Mouse (Mus musculus) stomach, embryonic 16.5 days (tissue): ENCODE measurements around the gene Srpk1. TPM values are rescaled to one million over a fixed set of nuclear protein-coding genes. Genes with fewer than 3 reads are reported as not detected.

ENCODE experiments used
- ATAC-seq: fragments of 200-750 bp; cut with Nextera tagmentation; 2 replicates; pipeline ENCODE4 v1.8.0; 2017; ENCODE audit warnings: moderate number of reproducible peaks, moderate TSS enrichment; ENCODE audit not compliant: insufficient read depth, low FRiP score
- H3K27ac ChIP-seq: fragments of 300-500 bp; sonication (generic); 2 replicates; pipeline ENCODE4 v1.5.1; 2014; ENCODE audit warnings: low read length
- H3K27me3 ChIP-seq: fragments of 300-500 bp; sonication (generic); 2 replicates; pipeline ENCODE4 v1.6.1; 2014; ENCODE audit warnings: low read length, control low read depth, mixed read lengths; ENCODE audit not compliant: control insufficient read depth, insufficient read depth
- H3K36me3 ChIP-seq: fragments of 300-500 bp; sonication (generic); 2 replicates; pipeline ENCODE4 v1.6.1; 2014; ENCODE audit warnings: low read length; ENCODE audit not compliant: control insufficient read depth, insufficient read depth
- H3K4me1 ChIP-seq: fragments of 300-500 bp; sonication (generic); 2 replicates; pipeline ENCODE4 v1.6.1; 2014; ENCODE audit warnings: low read length, control low read depth, mixed read lengths; ENCODE audit not compliant: control insufficient read depth, insufficient read depth
- H3K4me2 ChIP-seq: fragments of 300-500 bp; sonication (generic); 2 replicates; pipeline ENCODE4 v1.6.1; 2014; ENCODE audit warnings: low read depth, low read length, mixed read lengths
- H3K4me3 ChIP-seq: fragments of 300-500 bp; sonication (generic); replicated peaks from 2 replicates; pipeline ENCODE4 v1.5.1; 2014; ENCODE audit warnings: mild to moderate bottlenecking, low read length
- H3K9ac ChIP-seq: fragments of 300-500 bp; sonication (generic); 2 replicates; pipeline ENCODE4 v1.6.1; 2014; ENCODE audit warnings: low read length
- H3K9me3 ChIP-seq: fragments of 300-500 bp; sonication (generic); replicated peaks from 2 replicates; pipeline ENCODE4 v1.6.1; 2016; ENCODE audit warnings: low read length, control low read depth; ENCODE audit not compliant: control insufficient read depth
- WGBS: fragments of 180-500 bp; shearing (Covaris S2); extraction: QIAGEN DNeasy Blood & Tissue Kit; methylation state at CpG from one replicate; pipeline ENCODE4 v1.1.7; 2014; 5-methylcytosine and 5-hydroxymethylcytosine counted together
- polyA plus RNA-seq: library from polyadenylated mRNA; unstranded; fragments of >200 nt; fragmentation: Nextera tagmentation; extraction: Ambion mirVana; gene quantifications from 2 replicates; pipeline ENCODE4 v1.2.1, GENCODE M21; 2015

The Srpk1 gene
- polyA plus RNA-seq = 67.6 and 73.0 TPM in 2 replicates

DNA sequence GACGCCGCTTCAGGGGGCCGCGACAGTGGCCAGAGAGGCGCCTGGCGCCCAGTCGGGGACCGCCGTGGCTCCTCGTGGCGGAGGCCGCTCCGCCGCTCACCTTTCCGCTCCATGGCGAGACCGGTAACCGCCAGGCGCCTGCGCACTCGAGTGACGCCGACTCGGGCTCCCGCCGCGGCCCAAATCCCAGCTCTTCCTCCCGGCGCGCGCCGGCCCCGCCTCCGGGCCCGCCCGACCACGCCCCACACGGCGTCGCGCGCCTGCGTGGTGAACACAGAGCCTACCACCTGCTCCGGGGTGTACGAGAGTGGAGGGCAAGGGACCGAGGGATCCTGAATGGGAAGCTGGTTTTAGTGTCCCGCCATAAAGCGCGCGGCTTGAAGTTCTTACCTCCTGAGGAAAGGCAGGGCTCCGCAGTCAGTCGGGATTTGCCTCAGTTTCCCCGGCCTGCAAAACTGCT lies at the start of gene Srpk1:
Gene Srpk1 (minus strand): TSS at position 410 of the 460 bp plus-strand sequence.
- H3K4me1 ChIP-seq = peaks cover 16% of the 10 kb centered on the region; the same call in 1 of the 2 replicates
- H3K27ac ChIP-seq = peak within 1 kb of the TSS; percentile 84
- H3K4me2 ChIP-seq = peak within 1 kb of the TSS; percentile 79
- no peaks in the 10 kb centered on the region for H3K27me3 ChIP-seq
- H3K36me3 ChIP-seq = peaks cover 5% of the 10 kb centered on the region; the same call in 1 of the 2 replicates
- 0% methylated on average over 51 of the region's 53 CpGs for WGBS
- no peaks in the 10 kb centered on the region for H3K9me3 ChIP-seq
- peak within 1 kb of the TSS; percentile 97 for H3K4me3 ChIP-seq
- peak; percentile 96 for ATAC-seq
- H3K9ac ChIP-seq = peak within 1 kb of the TSS; percentile 95

- no peak for ATAC-seq
- H3K4me3 ChIP-seq = no peak overlapping the region
- no peak overlapping the region for H3K9ac ChIP-seq
- H3K27ac ChIP-seq = no peak overlapping the region
- 0 out of 2 replicates have a peak, but pooled peaks cover 3% of the 10 kb centered on the region for H3K4me1 ChIP-seq
- H3K27me3 ChIP-seq = no peaks in the 10 kb centered on the region
- no peak overlapping the region for H3K4me2 ChIP-seq
- no peaks in the 10 kb centered on the region for H3K36me3 ChIP-seq
- 44% methylated on average over 6 of the region's 6 CpGs for WGBS
- no peaks in the 10 kb centered on the region for H3K9me3 ChIP-seq
Measured at GRCm38 (mm10) chr17:28659564-28659963, 37.1 kb upstream of the Srpk1 start.

DNA sequence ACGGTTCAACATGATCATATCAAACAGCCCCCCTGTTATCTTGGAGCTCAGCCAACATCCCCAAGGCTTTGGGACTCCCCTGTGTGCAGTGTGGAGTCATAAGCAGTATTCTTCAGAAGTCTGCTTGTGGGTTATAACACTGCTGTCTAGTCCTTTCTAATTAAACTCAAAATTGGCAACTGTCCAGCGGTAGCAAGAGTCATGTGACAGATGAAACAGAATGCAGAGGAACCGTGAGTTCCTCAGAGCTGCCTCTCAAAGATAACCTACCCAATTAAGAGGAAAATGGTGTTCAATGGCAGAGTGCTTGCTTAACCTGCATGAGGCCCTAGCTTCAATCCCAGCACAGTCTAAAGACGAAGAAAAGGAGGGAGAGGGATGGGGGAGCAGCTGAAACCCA lies 35.4 kb upstream of the Srpk1 start:
- 27% methylated on average over 4 of the region's 4 CpGs for WGBS
- ATAC-seq = no peak

GRCm38 (mm10) chr17:28650268-28650667 lies 27.8 kb upstream of the Srpk1 start:
- H3K4me3 ChIP-seq = no peak overlapping the region
- H3K4me1 ChIP-seq = no peaks in the 10 kb centered on the region
- H3K36me3 ChIP-seq = no peaks in the 10 kb centered on the region
- WGBS = 68% methylated on average over 3 of the region's 3 CpGs
- no peak for ATAC-seq
- H3K27me3 ChIP-seq = no peaks in the 10 kb centered on the region
- H3K9me3 ChIP-seq = no peaks in the 10 kb centered on the region
- H3K9ac ChIP-seq = no peak overlapping the region
- no peak overlapping the region for H3K27ac ChIP-seq
- no peak overlapping the region for H3K4me2 ChIP-seq

More for the DNA sequence above, 35.4 kb upstream of the Srpk1 start:
- Histone ChIP-seq H3K4me2 (no peak overlapping the region), H3K4me1 (0 out of 2 replicates have a peak, but pooled peaks cover 3% of the 10 kb centered on the region), H3K27ac (no peak overlapping the region), H3K9ac (no peak overlapping the region), H3K36me3 (no peaks in the 10 kb centered on the region), H3K27me3 (no peaks in the 10 kb centered on the region), H3K4me3 (no peak overlapping the region), H3K9me3 (no peaks in the 10 kb centered on the region)

- Histone ChIP-seq H3K9ac (no peak overlapping the region), H3K27ac (no peak overlapping the region), H3K27me3 (no peaks in the 10 kb centered on the region), H3K4me2 (no peak overlapping the region), H3K9me3 (no peaks in the 10 kb centered on the region), H3K4me1 (no peaks in the 10 kb centered on the region), H3K36me3 (no peaks in the 10 kb centered on the region), H3K4me3 (no peak overlapping the region)
- peak; percentile 25; the same call in 1 of the 2 replicates for ATAC-seq
- WGBS = 38% methylated on average over 6 of the region's 6 CpGs
Measured at GRCm38 (mm10) chr17:28648607-28649370, 26.3 kb upstream of the Srpk1 start.

DNA sequence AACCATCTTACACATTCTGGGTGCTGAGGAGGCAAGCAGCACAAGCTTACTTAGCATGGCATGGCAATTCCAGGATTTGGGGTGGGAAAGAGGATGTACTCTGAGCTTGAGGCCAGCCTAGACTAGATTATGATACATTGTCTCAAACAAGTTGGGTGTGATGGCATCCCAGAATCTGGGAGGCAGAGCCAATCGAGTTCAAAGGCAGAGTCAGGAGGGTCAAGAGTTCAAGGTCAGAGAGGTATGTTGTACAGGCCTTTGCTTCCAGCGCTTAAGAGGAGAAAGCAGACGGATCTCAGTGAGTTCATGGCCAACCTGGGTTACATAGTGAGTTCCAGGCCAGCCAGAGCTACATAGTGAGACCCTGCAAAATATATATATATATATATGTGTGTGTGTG lies 23.7 kb upstream of the Srpk1 start:
- Histone ChIP-seq H3K9ac (no peak overlapping the region), H3K9me3 (no peaks in the 10 kb centered on the region), H3K4me1 (no peaks in the 10 kb centered on the region), H3K4me2 (no peak overlapping the region), H3K4me3 (no peak overlapping the region), H3K27me3 (no peaks in the 10 kb centered on the region), H3K27ac (no peak overlapping the region), H3K36me3 (no peaks in the 10 kb centered on the region)
- WGBS = 68% methylated on average over 3 of the region's 3 CpGs
- no peak for ATAC-seq

DNA sequence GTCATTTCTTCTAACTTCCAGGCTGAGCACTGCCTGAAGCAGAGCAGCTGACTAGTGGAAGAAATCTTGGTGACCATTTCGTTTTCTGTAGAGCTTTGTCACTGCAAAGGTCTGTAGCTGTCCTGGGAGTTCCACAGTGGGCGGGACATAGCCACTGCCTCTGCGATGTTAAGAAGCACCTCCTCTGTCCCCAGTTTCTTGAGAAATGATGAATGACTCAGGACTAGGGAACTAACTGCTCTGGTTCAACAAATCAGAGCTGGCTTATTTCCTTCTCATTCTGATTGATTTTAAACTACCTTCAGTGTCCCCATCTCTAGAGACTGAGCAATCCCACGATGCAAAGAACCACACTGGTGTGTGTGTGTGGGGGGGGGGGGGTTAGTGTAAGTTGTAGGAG lies 21.6 kb upstream of the Srpk1 start:
- no peak overlapping the region for H3K4me2 ChIP-seq
- no peak for ATAC-seq
- H3K4me3 ChIP-seq = no peak overlapping the region
- no peaks in the 10 kb centered on the region for H3K4me1 ChIP-seq
- no peaks in the 10 kb centered on the region for H3K27me3 ChIP-seq
- no peaks in the 10 kb centered on the region for H3K9me3 ChIP-seq
- peak overlapping the region; percentile 34; the same call in 1 of the 2 replicates for H3K27ac ChIP-seq
- 30% methylated on average over 4 of the region's 4 CpGs for WGBS
- H3K9ac ChIP-seq = no peak overlapping the region
- H3K36me3 ChIP-seq = no peaks in the 10 kb centered on the region

- Histone ChIP-seq H3K9ac (no peak overlapping the region), H3K36me3 (no peaks in the 10 kb centered on the region), H3K4me2 (no peak overlapping the region), H3K4me3 (no peak overlapping the region), H3K4me1 (no peaks in the 10 kb centered on the region), H3K27ac (peak overlapping the region; percentile 34; the same call in 1 of the 2 replicates), H3K9me3 (no peaks in the 10 kb centered on the region), H3K27me3 (no peaks in the 10 kb centered on the region)
- ATAC-seq = peak; percentile 53; the same call in 1 of the 2 replicates
- 22% methylated on average over 3 of the region's 3 CpGs for WGBS
Measured at GRCm38 (mm10) chr17:28643697-28644096, 21.2 kb upstream of the Srpk1 start.

DNA sequence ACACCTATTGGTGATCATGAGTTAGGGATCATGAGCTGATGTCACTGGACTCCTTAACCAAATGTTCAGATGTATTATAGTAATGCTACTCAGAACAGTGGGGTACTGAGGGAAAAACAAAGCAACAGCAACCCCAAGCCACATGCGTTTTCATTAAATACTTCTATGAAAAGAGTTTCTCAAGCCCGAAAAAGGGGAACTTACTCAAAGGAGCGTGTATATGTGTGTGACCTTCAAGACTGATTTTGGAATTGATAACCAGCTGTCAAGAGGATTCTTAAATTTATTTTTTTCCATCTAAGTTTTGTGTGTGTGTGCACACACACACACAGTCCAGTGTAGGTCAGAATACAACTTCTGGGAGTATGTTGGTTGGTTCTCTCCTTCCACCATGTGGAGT lies 17.6 kb upstream of the Srpk1 start:
- Histone ChIP-seq H3K27me3 (no peaks in the 10 kb centered on the region), H3K4me3 (no peak overlapping the region), H3K36me3 (no peaks in the 10 kb centered on the region), H3K9ac (no peak overlapping the region), H3K9me3 (no peaks in the 10 kb centered on the region), H3K4me2 (no peak overlapping the region), H3K4me1 (no peaks in the 10 kb centered on the region), H3K27ac (no peak overlapping the region)
- WGBS = 83% methylated on average over 3 of the region's 3 CpGs
- ATAC-seq = no peak
